Mouse (Mus musculus) liver, adult 2 months (tissue): ENCODE data around the gene Smarca1.

Source experiments
- CTCF ChIP-seq: fragments of 200-500 bp; IDR thresholded peaks from 2 replicates; pipeline ENCODE4 v1.5.1; 2011; ENCODE audit warnings: low read depth, low read length, control low read depth
- POLR2A ChIP-seq: fragments of 200-500 bp; IDR thresholded peaks from 2 replicates; pipeline ENCODE4 v1.6.1; 2011; ENCODE audit warnings: low read length, control low read depth; ENCODE audit not compliant: insufficient read depth; ENCODE audit errors: extremely low read depth

DNA sequence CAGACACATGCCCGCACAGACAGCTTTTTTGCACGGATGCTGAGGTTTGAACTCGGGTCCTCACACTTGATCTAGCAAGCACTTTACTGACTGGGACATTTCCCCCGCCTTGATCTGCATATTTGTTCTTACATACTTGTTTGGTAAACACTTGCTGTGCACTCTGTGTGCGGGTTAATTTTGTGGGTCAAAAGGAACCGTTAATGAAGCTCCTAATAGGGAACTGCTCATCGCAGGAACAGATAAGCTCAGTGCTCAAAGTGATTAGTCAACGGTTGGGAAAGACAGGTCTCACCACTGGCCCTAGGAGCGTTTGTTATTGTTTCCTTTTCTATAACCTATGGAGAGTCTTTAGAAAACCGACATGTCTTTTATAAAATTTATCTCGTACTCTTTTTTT is 41.6 kb upstream of the Smarca1 start:
- TF ChIP-seq CTCF: no peak
- TF ChIP-seq POLR2A: no peak
